Mouse (Mus musculus): Measurements from ENCODE around the gene Vwa2. TPM values are rescaled to one million over a fixed set of nuclear protein-coding genes. Genes with fewer than 3 reads are reported as not detected.

Gene Vwa2
- polyA plus RNA-seq, 2 experiments = 4.3 to 5.9 TPM

DNA sequence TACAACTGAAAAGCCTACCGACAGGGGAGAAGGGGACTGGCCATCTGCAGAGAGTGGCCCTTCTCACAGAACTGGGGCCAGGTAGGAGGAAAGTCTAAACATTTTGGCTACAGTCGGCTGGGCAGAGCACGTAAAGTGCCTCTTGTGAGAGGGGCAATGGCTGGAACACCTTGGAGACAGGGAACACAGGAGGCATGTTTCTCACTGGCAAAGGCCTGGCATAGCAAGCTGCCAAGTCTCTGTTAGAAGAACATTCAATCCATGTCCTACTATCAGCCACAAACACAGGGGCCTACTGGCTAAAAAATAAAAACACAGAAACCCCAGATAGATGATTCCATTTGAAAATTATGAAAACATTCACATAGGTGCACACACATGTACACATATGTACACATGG is 72.7 kb downstream of the Vwa2 start:
- Histone ChIP-seq H3K4me3 (replicated peaks; ENCODE audit: low read length) (no peak overlapping the region), H3K36me3 (ENCODE audit: control insufficient read depth, insufficient read depth, low read length) (no peaks in the 10 kb centered on the region), H3K4me2 (replicated peaks; ENCODE audit: low read depth, low read length, severe bottlenecking) (no peak overlapping the region), H3K27me3 (ENCODE audit: control insufficient read depth, insufficient read depth, low read length) (no peaks in the 10 kb centered on the region), H3K9me3 (ENCODE audit: control insufficient read depth, low read length) (no peaks in the 10 kb centered on the region), H3K9ac (ENCODE audit: low read depth, low read length, severe bottlenecking) (no peak overlapping the region), H3K4me1 (ENCODE audit: control insufficient read depth, insufficient read depth, low read length) (peaks cover 6% of the 10 kb centered on the region; the same call in 1 of the 2 replicates), H3K27ac (replicated peaks; ENCODE audit: low read depth, low read length) (no peak overlapping the region)
- DNase-seq (ENCODE audit: low spot score) (no peak), ATAC-seq (ENCODE audit: low FRiP score, low read depth) (no peak)
- WGBS = 87% methylated on average over 3 of the region's 3 CpGs
- TF ChIP-seq POLR2A (IDR thresholded peaks at IDR 0.05; ENCODE audit: borderline replicate concordance, extremely low read depth, insufficient read depth, insufficient read length) = no peak

DNA sequence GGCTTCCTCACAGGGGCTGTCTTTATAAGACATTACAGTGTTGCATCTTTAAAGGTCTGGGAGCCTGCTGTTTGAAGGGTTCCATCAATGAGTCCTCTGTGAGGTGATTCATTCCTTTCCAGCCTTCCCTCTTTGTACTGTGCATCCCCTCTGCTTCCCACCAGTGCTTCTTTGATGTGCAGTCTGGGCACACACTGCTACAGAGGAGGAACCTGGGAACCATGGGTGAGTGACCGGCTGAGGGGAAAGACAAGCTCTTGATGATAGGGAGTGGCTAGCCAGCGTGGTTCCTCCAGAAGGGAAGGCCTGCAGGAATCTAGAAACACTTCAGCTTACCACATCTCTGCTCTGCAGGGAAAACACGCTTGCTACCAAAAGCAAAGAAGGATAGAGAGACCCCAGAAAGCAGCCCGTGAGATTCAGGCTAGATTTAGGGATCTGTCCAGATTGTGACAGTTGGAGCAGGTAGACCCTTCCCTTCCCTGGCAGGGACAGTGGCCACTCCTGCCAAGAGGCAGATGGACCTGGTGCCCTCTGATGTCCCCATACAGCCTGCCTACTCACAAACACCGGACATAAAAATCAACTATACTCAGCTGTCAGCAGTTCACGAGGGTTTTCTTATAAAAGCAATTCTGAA is 74.0 kb downstream of the Vwa2 start:
- Histone ChIP-seq H3K9me3 (ENCODE audit: control insufficient read depth, low read length) (no peaks in the 10 kb centered on the region), H3K9ac (ENCODE audit: low read depth, low read length, severe bottlenecking) (no peak overlapping the region), H3K4me1 (ENCODE audit: control insufficient read depth, insufficient read depth, low read length) (peaks cover 6% of the 10 kb centered on the region; the same call in 1 of the 2 replicates), H3K4me2 (replicated peaks; ENCODE audit: low read depth, low read length, severe bottlenecking) (no peak overlapping the region), H3K4me3 (replicated peaks; ENCODE audit: low read length) (no peak overlapping the region), H3K36me3 (ENCODE audit: control insufficient read depth, insufficient read depth, low read length) (no peaks in the 10 kb centered on the region), H3K27me3 (ENCODE audit: control insufficient read depth, insufficient read depth, low read length) (no peaks in the 10 kb centered on the region), H3K27ac (replicated peaks; ENCODE audit: low read depth, low read length) (no peak overlapping the region)
- no peak for TF ChIP-seq POLR2A (IDR thresholded peaks at IDR 0.05; ENCODE audit: borderline replicate concordance, extremely low read depth, insufficient read depth, insufficient read length)
- DNase-seq (ENCODE audit: low spot score) (no peak), ATAC-seq (ENCODE audit: low FRiP score, low read depth) (no peak)
- 70% methylated on average over 6 of the region's 6 CpGs for WGBS

DNA sequence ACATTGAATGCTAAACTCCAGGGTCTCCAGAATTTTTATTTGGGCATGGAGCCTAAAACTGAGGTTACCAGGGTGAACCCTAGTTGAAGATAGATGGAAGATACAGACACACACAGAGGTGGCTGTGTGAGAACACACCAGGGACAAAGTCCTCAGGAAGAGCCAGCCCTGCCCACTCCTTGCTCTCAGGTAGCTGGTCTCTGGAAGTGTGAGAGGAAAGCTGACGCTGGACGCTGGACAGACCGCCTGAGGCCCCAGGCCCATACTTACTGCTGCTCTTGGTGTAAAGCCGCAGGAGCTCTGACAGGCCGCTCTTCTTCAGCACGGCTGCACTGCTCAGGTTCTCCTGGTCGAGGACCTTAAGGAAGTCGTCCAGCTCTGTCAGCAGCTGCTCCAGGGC is 75.8 kb downstream of the Vwa2 start:
- ATAC-seq (ENCODE audit: low FRiP score, low read depth) (no peak), DNase-seq (ENCODE audit: low spot score) (no peak)
- TF ChIP-seq POLR2A (IDR thresholded peaks at IDR 0.05; ENCODE audit: borderline replicate concordance, extremely low read depth, insufficient read depth, insufficient read length) = no peak
- Histone ChIP-seq H3K4me1 (ENCODE audit: control insufficient read depth, insufficient read depth, low read length) (peaks cover 6% of the 10 kb centered on the region; the same call in 1 of the 2 replicates), H3K4me2 (replicated peaks; ENCODE audit: low read depth, low read length, severe bottlenecking) (no peak overlapping the region), H3K27me3 (ENCODE audit: control insufficient read depth, insufficient read depth, low read length) (no peaks in the 10 kb centered on the region), H3K36me3 (ENCODE audit: control insufficient read depth, insufficient read depth, low read length) (no peaks in the 10 kb centered on the region), H3K4me3 (replicated peaks; ENCODE audit: low read length) (no peak overlapping the region), H3K9ac (ENCODE audit: low read depth, low read length, severe bottlenecking) (no peak overlapping the region), H3K27ac (replicated peaks; ENCODE audit: low read depth, low read length) (no peak overlapping the region), H3K9me3 (ENCODE audit: control insufficient read depth, low read length) (no peaks in the 10 kb centered on the region)
- 61% methylated on average over 8 of the region's 8 CpGs for WGBS

DNA sequence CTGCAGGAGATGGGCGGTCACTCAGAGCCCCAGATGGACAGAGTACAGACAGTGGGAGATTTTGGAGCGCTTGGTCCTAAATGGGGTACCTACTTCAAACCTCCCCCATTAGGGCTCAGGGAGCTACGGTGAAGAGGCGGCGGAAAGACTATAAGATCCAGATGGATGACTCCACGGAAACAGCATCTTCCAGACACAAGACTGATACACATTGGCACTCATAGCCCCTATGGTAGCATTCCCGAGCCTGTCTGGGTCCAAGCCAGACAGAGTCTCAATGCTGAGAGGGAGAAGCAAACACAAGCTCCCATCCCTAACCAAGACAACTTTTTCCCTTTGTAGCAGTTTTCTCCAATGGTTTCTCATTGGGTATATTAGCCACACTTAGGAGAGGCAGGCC is 76.8 kb downstream of the Vwa2 start:
- Histone ChIP-seq H3K4me2 (replicated peaks; ENCODE audit: low read depth, low read length, severe bottlenecking) (no peak overlapping the region), H3K4me3 (replicated peaks; ENCODE audit: low read length) (no peak overlapping the region), H3K27ac (replicated peaks; ENCODE audit: low read depth, low read length) (no peak overlapping the region), H3K9me3 (ENCODE audit: control insufficient read depth, low read length) (no peaks in the 10 kb centered on the region), H3K4me1 (ENCODE audit: control insufficient read depth, insufficient read depth, low read length) (peaks cover 2% of the 10 kb centered on the region; the same call in 1 of the 2 replicates), H3K36me3 (ENCODE audit: control insufficient read depth, insufficient read depth, low read length) (no peaks in the 10 kb centered on the region), H3K9ac (ENCODE audit: low read depth, low read length, severe bottlenecking) (no peak overlapping the region), H3K27me3 (ENCODE audit: control insufficient read depth, insufficient read depth, low read length) (no peaks in the 10 kb centered on the region)
- ATAC-seq (ENCODE audit: low FRiP score, low read depth) (no peak), DNase-seq (ENCODE audit: low spot score) (no peak)
- 81% methylated on average over 7 of the region's 7 CpGs for WGBS
- TF ChIP-seq POLR2A (IDR thresholded peaks at IDR 0.05; ENCODE audit: borderline replicate concordance, extremely low read depth, insufficient read depth, insufficient read length) = no peak

DNA sequence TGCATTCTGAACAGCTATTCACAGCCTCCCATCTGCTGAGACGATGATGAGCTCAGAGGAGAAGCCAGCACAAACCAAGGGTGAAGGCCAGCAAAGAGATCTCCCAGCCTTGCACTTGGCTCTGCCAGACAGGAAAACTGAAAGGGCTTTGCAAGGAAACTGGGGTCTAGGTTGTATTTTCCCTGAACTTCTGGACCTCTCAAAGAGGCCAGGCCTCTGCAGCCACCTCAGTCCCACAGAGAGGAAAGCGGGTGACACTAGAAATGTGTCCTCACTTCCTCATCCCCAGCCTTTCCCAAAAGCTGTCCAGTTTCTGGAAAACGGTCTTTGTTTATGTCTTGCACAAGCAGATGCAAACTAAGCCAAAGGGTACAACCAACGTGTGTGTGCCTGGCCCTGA is 79.8 kb downstream of the Vwa2 start:
- no peak overlapping the region for H3K4me2 ChIP-seq (replicated peaks; ENCODE audit: low read depth, low read length, severe bottlenecking)
- H3K27me3 ChIP-seq (ENCODE audit: control insufficient read depth, insufficient read depth, low read length) = no peaks in the 10 kb centered on the region
- 86% methylated on average over 4 of the region's 4 CpGs for WGBS
- ATAC-seq (ENCODE audit: low FRiP score, low read depth) (no peak), DNase-seq (ENCODE audit: low spot score) (no peak)
- no peak overlapping the region for H3K4me3 ChIP-seq (replicated peaks; ENCODE audit: low read length)
- no peak overlapping the region for H3K27ac ChIP-seq (replicated peaks; ENCODE audit: low read depth, low read length)
- no peak overlapping the region for H3K9ac ChIP-seq (ENCODE audit: low read depth, low read length, severe bottlenecking)
- no peaks in the 10 kb centered on the region; the same call in 1 of the 2 replicates for H3K4me1 ChIP-seq (ENCODE audit: control insufficient read depth, insufficient read depth, low read length)
- no peak for TF ChIP-seq POLR2A (IDR thresholded peaks at IDR 0.05; ENCODE audit: borderline replicate concordance, extremely low read depth, insufficient read depth, insufficient read length)
- H3K36me3 ChIP-seq (ENCODE audit: control insufficient read depth, insufficient read depth, low read length) = no peaks in the 10 kb centered on the region
- H3K9me3 ChIP-seq (ENCODE audit: control insufficient read depth, low read length) = no peaks in the 10 kb centered on the region
